ENCODE assay signal across 7 mouse cellular contexts in genomic region chr6:90604130-90604529, GRCm38 (mm10). TPM values are rescaled to one million over a fixed set of nuclear protein-coding genes. Genes with fewer than 3 reads are reported as not detected.
DNase-seq lines count a peak whose midpoint lies in the region; ATAC-seq lines count a peak whose summit lies in the region.

No protein-coding gene starts in this region.

- no peak for DNase-seq in lung, adult 18-20 months
- no peak for DNase-seq in liver, embryonic 11.5 days (ENCODE audit: low spot score)
- DNase-seq in thymus, postnatal 14 days = peak; percentile 50
- no peak for DNase-seq in left cerebral cortex, adult 11 months (ENCODE audit: low spot score)
- no peak for DNase-seq in spleen, postnatal 4 days (ENCODE audit: low spot score in 2 of 2)

- H3K36me3 ChIP-seq in lung, embryonic 15.5 days = no peaks in the 10 kb centered on the region
- no peaks in the 10 kb centered on the region for H3K36me3 ChIP-seq in forebrain, embryonic 16.5 days (ENCODE audit: control insufficient read depth, insufficient read depth)
- H3K36me3 ChIP-seq in liver, embryonic 11.5 days (ENCODE audit: control insufficient read depth, insufficient read depth, low read length) = no peaks in the 10 kb centered on the region

- peaks cover 4% of the 10 kb centered on the region; the same call in 1 of the 2 replicates for H3K27me3 ChIP-seq in lung, embryonic 15.5 days
- no peaks in the 10 kb centered on the region for H3K27me3 ChIP-seq in forebrain, embryonic 16.5 days (replicated peaks; ENCODE audit: control insufficient read depth, insufficient read depth, low read length)
- H3K27me3 ChIP-seq in liver, embryonic 11.5 days (replicated peaks; ENCODE audit: control insufficient read depth, insufficient read depth, low read length) = no peaks in the 10 kb centered on the region; the same call in 1 of the 2 replicates

- peak; percentile 4; the same call in 1 of the 2 replicates for ATAC-seq in lung, embryonic 15.5 days (ENCODE audit: borderline replicate concordance, extremely low read depth, low FRiP score, low TSS enrichment)
- peak; percentile 8 for ATAC-seq in forebrain, embryonic 16.5 days
- ATAC-seq in liver, embryonic 11.5 days (replicated peaks; ENCODE audit: low FRiP score) = no peak; the same call in 1 of the 2 replicates

- 55% methylated on average over 3 of the region's 3 CpGs for WGBS in lung, embryonic 15.5 days
- 56% methylated on average over 3 of the region's 3 CpGs for WGBS in forebrain, embryonic 16.5 days
- 58% methylated on average over 3 of the region's 3 CpGs for WGBS in liver, embryonic 11.5 days

- H3K27ac ChIP-seq in lung, embryonic 15.5 days = no peak overlapping the region
- no peak overlapping the region for H3K27ac ChIP-seq in forebrain, embryonic 16.5 days (ENCODE audit: low read length)
- no peak overlapping the region for H3K27ac ChIP-seq in liver, embryonic 11.5 days (ENCODE audit: low read depth, low read length)

- no peaks in the 10 kb centered on the region for H3K9me3 ChIP-seq in lung, embryonic 15.5 days
- no peaks in the 10 kb centered on the region for H3K9me3 ChIP-seq in forebrain, embryonic 16.5 days (ENCODE audit: control insufficient read depth, low read length)
- no peaks in the 10 kb centered on the region for H3K9me3 ChIP-seq in liver, embryonic 11.5 days (ENCODE audit: control insufficient read depth, low read length)

- H3K9ac ChIP-seq in lung, embryonic 15.5 days = no peak overlapping the region
- no peak overlapping the region for H3K9ac ChIP-seq in forebrain, embryonic 16.5 days (replicated peaks; ENCODE audit: low read depth, low read length)
- no peak overlapping the region for H3K9ac ChIP-seq in liver, embryonic 11.5 days (ENCODE audit: low read depth, low read length)

- peak overlapping the region; percentile 62 for H3K4me3 ChIP-seq in lung, embryonic 15.5 days
- H3K4me3 ChIP-seq in forebrain, embryonic 16.5 days (replicated peaks; ENCODE audit: low read length) = peak overlapping the region; percentile 60
- H3K4me3 ChIP-seq in liver, embryonic 11.5 days (ENCODE audit: low read depth, low read length) = peak overlapping the region; percentile 59

- H3K4me2 ChIP-seq in lung, embryonic 15.5 days = peak overlapping the region; percentile 93
- peak overlapping the region; percentile 73 for H3K4me2 ChIP-seq in forebrain, embryonic 16.5 days (ENCODE audit: low read length)
- H3K4me2 ChIP-seq in liver, embryonic 11.5 days = peak overlapping the region; percentile 71

- H3K4me1 ChIP-seq in lung, embryonic 15.5 days = peaks cover 13% of the 10 kb centered on the region
- peaks cover 5% of the 10 kb centered on the region for H3K4me1 ChIP-seq in forebrain, embryonic 16.5 days (replicated peaks; ENCODE audit: control insufficient read depth, insufficient read depth, low read length)
- peaks cover 29% of the 10 kb centered on the region for H3K4me1 ChIP-seq in liver, embryonic 11.5 days (replicated peaks; ENCODE audit: control insufficient read depth, insufficient read depth, low read length)

RNA-seq across cellular contexts. Expression of gene Slc41a3, which starts 0.4 kb away (rescaled TPM):
- polyA plus RNA-seq in lung, embryonic 15.5 days (2015; fragmentation: Nextera tagmentation; extraction: Ambion mirVana) = 5.2 and 6.3 TPM in 2 replicates
- 2.4 and 3.3 TPM in 2 replicates for polyA plus RNA-seq in forebrain, embryonic 16.5 days (2015; fragmentation: Nextera tagmentation; extraction: Ambion mirVana)
- 43.0 and 46.2 TPM in 2 replicates for polyA plus RNA-seq in liver, embryonic 11.5 days (2014; fragmentation: Nextera tagmentation; extraction: Ambion mirVana)
